Mouse (Mus musculus) midbrain, postnatal 0 days (tissue): ENCODE measurements around the gene Ptprs. TPM values are rescaled to one million over a fixed set of nuclear protein-coding genes. Genes with fewer than 3 reads are reported as not detected.

Experiments used
- ATAC-seq: fragments of 200-750 bp; cut with Nextera tagmentation; 2 replicates; pipeline ENCODE4 v1.8.0; 2017; ENCODE audit warnings: moderate number of reproducible peaks, mild to moderate bottlenecking, moderate TSS enrichment, moderate library complexity; ENCODE audit not compliant: low FRiP score
- DNase-seq: peaks from one replicate; pipeline ENCODE4 v3.0.0-alpha.2; 2015; ENCODE audit warnings: low spot score
- H3K27ac ChIP-seq: fragments of 300-500 bp; sonication (generic); 2 replicates; pipeline ENCODE4 v1.5.1; 2014; ENCODE audit warnings: low read depth, mild to moderate bottlenecking, low read length, mixed read lengths
- H3K27me3 ChIP-seq: fragments of 300-500 bp; sonication (generic); 2 replicates; pipeline ENCODE4 v1.6.1; 2014; ENCODE audit warnings: low read length, control low read depth, mixed read lengths; ENCODE audit not compliant: insufficient read depth
- H3K36me3 ChIP-seq: fragments of 300-500 bp; sonication (generic); 2 replicates; pipeline ENCODE4 v1.6.1; 2014; ENCODE audit warnings: low read length, control low read depth, mixed read lengths; ENCODE audit not compliant: insufficient read depth
- H3K4me1 ChIP-seq: fragments of 300-500 bp; sonication (generic); 2 replicates; pipeline ENCODE4 v1.6.1; 2014; ENCODE audit warnings: mild to moderate bottlenecking, control low read depth, antibody characterized with exemption, low read length, mixed read lengths; ENCODE audit not compliant: insufficient read depth
- H3K4me2 ChIP-seq: fragments of 300-500 bp; sonication (generic); 2 replicates; pipeline ENCODE4 v1.6.1; 2014; ENCODE audit warnings: low read depth, mild to moderate bottlenecking, low read length, mixed read lengths; ENCODE audit not compliant: poor library complexity, severe bottlenecking
- H3K4me3 ChIP-seq: fragments of 300-500 bp; sonication (generic); 2 replicates; pipeline ENCODE4 v1.5.1; 2014; ENCODE audit warnings: low read depth, mild to moderate bottlenecking, low read length, moderate library complexity
- H3K9ac ChIP-seq: fragments of 300-500 bp; sonication (generic); replicated peaks from 2 replicates; pipeline ENCODE4 v1.6.1; 2014; ENCODE audit warnings: mild to moderate bottlenecking, low read length, moderate library complexity, mixed read lengths; ENCODE audit not compliant: poor library complexity, severe bottlenecking
- H3K9me3 ChIP-seq: fragments of 300-500 bp; sonication (generic); 2 replicates; pipeline ENCODE4 v1.6.1; 2016; ENCODE audit warnings: low read length, control low read depth
- CTCF ChIP-seq: IDR thresholded peaks from 2 replicates; pipeline ENCODE4 v1.5.1; 2016; ENCODE audit warnings: antibody characterized with exemption, mild to moderate bottlenecking
- WGBS: fragments of 180-500 bp; shearing (Covaris S2); extraction: QIAGEN DNeasy Blood & Tissue Kit; methylation state at CpG from one replicate; pipeline ENCODE4 v1.1.7; 2014; 5-methylcytosine and 5-hydroxymethylcytosine counted together
- polyA plus RNA-seq: library from polyadenylated mRNA; unstranded; fragments of >200 nt; fragmentation: Nextera tagmentation; extraction: Ambion mirVana; gene quantifications from 2 replicates; pipeline ENCODE4 v1.2.1, GENCODE M21; 2015
- total RNA-seq: library from RNA; depleted of rRNA; stranded (reverse); fragments of >200 nt; gene quantifications from 2 replicates; pipeline ENCODE4 v1.2.3, GENCODE M21; 2014

Gene Ptprs
- total and polyA plus RNA-seq, 2 experiments from 2014 or later, result 225 to 716 TPM

DNA sequence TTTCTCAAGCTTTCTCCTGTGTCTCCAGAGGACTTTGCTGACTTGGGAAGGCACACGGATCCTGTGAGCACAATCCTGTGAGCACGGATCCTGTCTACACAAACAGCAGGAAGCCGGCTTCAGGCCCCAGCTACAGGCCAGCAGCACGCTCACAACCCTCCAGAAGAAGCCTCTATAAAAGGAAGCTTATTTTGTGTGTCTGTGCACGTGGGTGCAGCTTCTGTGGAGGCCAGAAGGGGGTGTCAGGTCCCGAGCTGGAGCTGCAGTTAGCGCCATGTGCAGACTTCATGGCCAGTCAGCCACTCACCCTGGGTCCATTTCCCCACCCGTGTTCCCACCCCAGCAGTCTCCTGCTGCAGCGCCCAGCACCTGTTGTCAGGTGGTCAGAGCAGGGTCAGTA, 7.9 kb downstream of the Ptprs start:
- Histone ChIP-seq H3K4me3 (no peak overlapping the region), H3K4me2 (no peak overlapping the region), H3K4me1 (peaks cover 28% of the 10 kb centered on the region), H3K27ac (no peak overlapping the region), H3K36me3 (no peaks in the 10 kb centered on the region; the same call in 1 of the 2 replicates), H3K9me3 (no peaks in the 10 kb centered on the region), H3K27me3 (no peaks in the 10 kb centered on the region), H3K9ac (no peak overlapping the region)
- DNase-seq (no peak), ATAC-seq (no peak)
- TF ChIP-seq CTCF, result peak; percentile 44
- 87% methylated on average over 9 of the region's 9 CpGs for WGBS

DNA sequence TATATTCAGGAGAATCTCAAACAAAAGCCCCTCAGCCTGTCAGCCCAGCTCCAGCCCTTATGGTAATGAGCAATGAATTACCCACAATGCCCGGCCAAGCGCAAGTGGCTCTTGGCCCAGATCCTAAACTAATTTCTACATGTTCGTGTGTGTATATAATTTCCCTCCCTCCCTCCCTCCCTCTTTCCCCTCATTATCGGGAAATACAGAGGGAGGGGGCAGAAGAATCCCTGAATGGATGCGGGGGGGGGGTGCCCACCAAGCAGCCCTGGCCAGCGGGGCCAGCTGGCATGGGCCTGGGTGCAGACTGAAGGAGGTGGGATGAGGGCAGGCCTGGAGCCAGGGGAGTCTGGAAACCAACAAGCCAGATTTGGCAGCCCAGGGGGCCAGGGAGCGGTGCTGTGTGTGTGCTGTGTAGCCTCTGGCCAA, 8.8 kb downstream of the Ptprs start:
- peak; percentile 97 for DNase-seq
- H3K27me3 ChIP-seq, result no peaks in the 10 kb centered on the region
- TF ChIP-seq CTCF, result no peak
- ATAC-seq, result peak; percentile 52
- H3K36me3 ChIP-seq, result no peaks in the 10 kb centered on the region; the same call in 1 of the 2 replicates
- H3K4me3 ChIP-seq, result no peak overlapping the region
- peaks cover 24% of the 10 kb centered on the region for H3K4me1 ChIP-seq
- peak overlapping the region; percentile 68 for H3K27ac ChIP-seq
- H3K9ac ChIP-seq, result no peak overlapping the region
- H3K4me2 ChIP-seq, result peak overlapping the region; percentile 28
- 10% methylated on average over 7 of the region's 7 CpGs for WGBS
- no peaks in the 10 kb centered on the region for H3K9me3 ChIP-seq

DNA sequence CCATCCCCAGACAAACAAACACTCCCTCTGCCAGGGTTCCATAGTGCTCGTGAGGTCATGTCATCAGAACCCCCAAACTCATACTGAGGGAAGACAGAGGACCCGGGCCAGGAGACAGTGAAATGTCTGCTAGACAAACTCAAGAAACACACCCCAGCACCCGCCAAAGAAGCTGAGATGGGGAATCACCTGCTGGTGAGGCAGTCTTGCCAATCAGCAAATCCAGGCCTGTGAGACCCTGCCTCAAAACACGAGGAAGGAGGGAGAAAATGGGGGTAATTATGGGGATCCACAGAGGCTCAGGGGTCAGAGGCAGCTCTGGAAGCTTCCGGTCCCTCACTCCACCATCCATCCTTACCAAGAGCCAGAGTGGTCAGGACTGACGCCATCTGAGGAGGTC, 9.5 kb downstream of the Ptprs start:
- H3K4me1 ChIP-seq, result peaks cover 20% of the 10 kb centered on the region
- no peak overlapping the region for H3K4me3 ChIP-seq
- H3K36me3 ChIP-seq, result no peaks in the 10 kb centered on the region; the same call in 1 of the 2 replicates
- ATAC-seq, result no peak
- no peaks in the 10 kb centered on the region for H3K27me3 ChIP-seq
- peak overlapping the region; percentile 68 for H3K27ac ChIP-seq
- TF ChIP-seq CTCF, result no peak
- no peak for DNase-seq
- no peak overlapping the region for H3K9ac ChIP-seq
- 48% methylated on average over 5 of the region's 6 CpGs for WGBS
- H3K9me3 ChIP-seq, result no peaks in the 10 kb centered on the region
- peak overlapping the region; percentile 28 for H3K4me2 ChIP-seq

DNA sequence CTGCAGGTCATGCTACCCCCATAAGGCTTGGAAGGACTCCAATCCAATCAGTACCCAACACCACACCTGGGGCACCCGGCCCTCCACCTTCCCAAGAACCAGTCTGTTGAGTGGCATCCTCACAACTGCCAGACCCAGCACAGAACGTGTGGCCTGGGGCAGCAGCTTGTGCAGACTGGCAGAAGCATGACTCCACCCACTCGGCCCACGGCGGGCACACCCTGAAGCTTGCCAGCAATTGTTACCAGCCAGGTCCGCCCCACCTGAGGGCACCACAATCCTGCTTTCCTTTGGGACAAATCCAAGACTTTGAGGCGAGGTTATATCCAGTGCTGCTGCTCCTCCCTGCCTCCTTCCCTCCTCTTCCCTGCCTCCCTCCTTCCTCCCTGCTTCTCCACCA, 11.5 kb downstream of the Ptprs start:
- no peak overlapping the region for H3K4me3 ChIP-seq
- no peaks in the 10 kb centered on the region for H3K27me3 ChIP-seq
- 79% methylated on average over 7 of the region's 7 CpGs for WGBS
- no peaks in the 10 kb centered on the region for H3K9me3 ChIP-seq
- ATAC-seq, result no peak
- no peak for TF ChIP-seq CTCF
- H3K9ac ChIP-seq, result no peak overlapping the region
- H3K27ac ChIP-seq, result no peak overlapping the region
- no peak overlapping the region for H3K4me2 ChIP-seq
- no peaks in the 10 kb centered on the region; the same call in 1 of the 2 replicates for H3K36me3 ChIP-seq
- no peak for DNase-seq
- H3K4me1 ChIP-seq, result peaks cover 28% of the 10 kb centered on the region

DNA sequence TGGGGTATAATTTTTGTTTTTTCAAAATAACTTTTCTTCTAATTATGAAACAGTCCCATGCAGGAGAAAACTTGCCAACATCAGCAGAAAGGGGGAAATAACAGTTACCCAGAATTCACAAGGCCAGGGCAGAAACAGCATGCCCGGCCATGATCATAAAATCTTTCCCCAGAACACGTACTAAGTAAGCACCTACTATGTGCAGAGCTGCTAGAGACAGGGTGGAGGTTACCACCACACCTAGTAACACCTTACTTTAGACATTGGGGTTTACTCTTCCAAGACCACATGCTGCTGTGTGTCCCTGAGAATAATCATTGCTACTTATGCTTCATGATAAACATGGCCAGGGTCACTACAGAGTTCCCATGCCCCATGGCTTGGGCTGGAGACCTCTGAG, 11.9 kb downstream of the Ptprs start:
- ATAC-seq, result no peak
- TF ChIP-seq CTCF, result no peak
- no peaks in the 10 kb centered on the region; the same call in 1 of the 2 replicates for H3K36me3 ChIP-seq
- H3K4me2 ChIP-seq, result no peak overlapping the region
- peaks cover 23% of the 10 kb centered on the region for H3K4me1 ChIP-seq
- WGBS, result 98% methylated on average over 2 of the region's 2 CpGs
- no peak overlapping the region for H3K4me3 ChIP-seq
- H3K9ac ChIP-seq, result no peak overlapping the region
- DNase-seq, result no peak
- H3K27me3 ChIP-seq, result no peaks in the 10 kb centered on the region
- no peaks in the 10 kb centered on the region for H3K9me3 ChIP-seq
- H3K27ac ChIP-seq, result no peak overlapping the region

DNA sequence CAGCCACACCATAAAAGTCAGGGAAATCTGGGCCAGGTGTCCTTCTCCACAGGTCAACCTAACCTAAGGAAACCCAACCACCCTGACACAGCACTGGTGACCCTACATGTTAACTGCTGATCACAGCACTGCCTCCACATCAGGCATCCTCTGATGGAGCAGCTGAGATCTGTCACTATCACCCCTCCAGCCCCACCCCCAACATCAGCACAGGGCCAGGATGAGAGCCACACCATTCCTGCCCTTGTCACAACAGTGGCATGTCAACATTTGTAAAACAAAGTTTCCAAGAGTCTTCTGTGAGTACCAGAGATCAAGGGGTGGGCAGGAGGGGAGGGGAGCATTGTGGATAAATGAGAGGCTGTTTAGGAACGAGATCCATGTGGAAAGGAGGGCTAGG, 12.8 kb downstream of the Ptprs start:
- ATAC-seq, result no peak
- no peaks in the 10 kb centered on the region for H3K27me3 ChIP-seq
- TF ChIP-seq CTCF, result no peak
- no peak for DNase-seq
- H3K9me3 ChIP-seq, result no peaks in the 10 kb centered on the region
- peak overlapping the region; percentile 67 for H3K4me2 ChIP-seq
- WGBS, result 67% methylated on average over 1 of the region's 1 CpGs
- no peaks in the 10 kb centered on the region; the same call in 1 of the 2 replicates for H3K36me3 ChIP-seq
- peaks cover 19% of the 10 kb centered on the region for H3K4me1 ChIP-seq
- no peak overlapping the region for H3K27ac ChIP-seq
- no peak overlapping the region for H3K4me3 ChIP-seq
- peak overlapping the region; percentile 50; the same call in 1 of the 2 replicates for H3K9ac ChIP-seq
